Mouse (Mus musculus) layer of hippocampus, postnatal 14 days (tissue): Measurements from ENCODE around the gene N4bp2l2. TPM values are rescaled to one million over a fixed set of nuclear protein-coding genes. Genes with fewer than 3 reads are reported as not detected.
"Not testable (repeated sequence)": the region's sequence is repeated elsewhere in the genome, so short reads cannot be mapped to it uniquely, and the experiment has no call there.

ENCODE experiments used
- DNase-seq, 2 experiments: peaks; one replicate each; pipeline ENCODE4 v3.0.0; 2021 to 2022; ENCODE audit warnings: low spot score in 2 of 2, mixed read lengths in 1 of 2
- long read RNA-seq, 2 experiments: library from polyadenylated mRNA; stranded (forward); transcript quantifications; one replicate each; pipeline ENCODE4 v2.0.0; 2021
- total RNA-seq, 2 experiments: library from RNA; stranded (reverse); gene quantifications; 2 replicates each; pipeline ENCODE4 v1.2.3; 2021

N4bp2l2 gene
- total RNA-seq = 10 to 100 TPM; 70.1 to 75.4 TPM
- long read RNA-seq, experiment 1, full-length matches to known transcripts = 3 of 9 reads
- long read RNA-seq, experiment 1, partial matches to known transcripts = 0 of 9 reads
- long read RNA-seq, experiment 1, other reads (novel, unspliced or antisense) = 6 of 9 reads
- long read RNA-seq, experiment 2, full-length matches to known transcripts = 6 of 11 reads
- long read RNA-seq, experiment 2, partial matches to known transcripts = 1 of 11 reads
- long read RNA-seq, experiment 2, other reads (novel, unspliced or antisense) = 4 of 11 reads

DNA sequence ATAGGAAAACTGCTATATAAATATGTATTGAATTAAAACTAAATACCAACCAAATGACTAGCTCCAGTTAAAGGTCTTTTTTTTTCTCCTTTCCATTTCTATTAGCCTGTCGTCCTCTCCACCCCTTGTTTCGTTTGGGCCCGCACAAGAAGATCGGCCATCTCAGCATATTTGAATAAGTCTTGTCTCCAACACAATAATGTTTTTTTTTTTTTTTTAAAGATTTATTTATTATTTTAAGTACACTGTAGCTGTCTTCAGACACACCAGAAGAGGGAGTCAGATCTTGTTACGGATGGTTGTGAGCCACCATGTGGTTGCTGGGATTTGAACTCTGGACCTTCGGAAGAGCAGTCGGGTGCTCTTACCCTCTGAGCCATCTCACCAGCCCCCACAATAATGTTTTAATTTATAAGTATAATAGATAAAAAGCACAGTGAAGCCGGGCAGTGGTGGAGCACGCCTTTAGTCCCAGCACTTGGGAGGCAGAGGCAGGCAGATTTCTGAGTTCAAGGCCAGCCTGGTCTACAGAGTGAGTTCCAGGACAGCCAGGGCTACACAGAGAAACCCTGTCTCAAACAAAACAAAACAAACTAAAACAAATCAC is at the start of gene N4bp2l2:
TSS of gene N4bp2l2 (minus strand) at position 51 of the 607 bp plus-strand sequence.
- not testable (repeated sequence) for DNase-seq

DNA sequence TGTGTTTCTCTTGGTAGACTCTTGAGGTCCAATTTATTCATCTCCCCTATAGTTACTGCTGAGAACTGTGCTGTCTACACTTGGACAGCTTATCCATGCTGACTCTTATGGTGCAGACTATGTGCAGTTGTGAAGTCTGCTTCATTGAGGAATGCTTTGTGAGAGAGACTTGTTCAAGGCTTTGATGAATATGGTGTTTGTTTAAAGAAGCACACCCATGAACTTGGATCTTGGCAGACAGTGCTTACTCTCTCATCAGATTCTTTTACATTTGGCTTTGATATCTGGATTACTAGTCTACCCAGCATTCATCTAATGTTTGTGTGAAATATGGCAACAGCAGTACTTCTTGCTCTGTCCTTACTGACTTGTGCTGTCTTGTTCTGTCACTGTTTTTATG is 47.4 kb upstream of the N4bp2l2 start:
- no peak for DNase-seq

DNA sequence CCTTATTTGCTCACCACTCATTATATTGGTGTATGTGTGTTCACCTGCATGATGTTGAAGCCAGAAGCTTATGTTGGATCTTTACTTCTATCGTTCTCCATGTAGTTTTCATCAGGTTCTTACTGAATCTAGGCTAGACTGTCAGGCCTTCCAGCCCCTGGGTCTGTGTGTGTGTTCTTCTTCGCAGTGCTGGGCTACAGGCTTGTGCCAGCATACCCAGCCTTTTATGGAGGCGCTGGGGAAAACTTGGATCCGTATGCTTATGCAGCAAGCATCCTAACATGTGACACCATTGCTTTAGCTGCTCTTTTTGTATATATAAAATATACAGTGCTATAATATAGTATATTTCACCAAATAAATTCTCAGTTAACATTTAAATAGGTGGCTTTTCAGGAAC is 45.5 kb upstream of the N4bp2l2 start:
- no peak for DNase-seq

DNA sequence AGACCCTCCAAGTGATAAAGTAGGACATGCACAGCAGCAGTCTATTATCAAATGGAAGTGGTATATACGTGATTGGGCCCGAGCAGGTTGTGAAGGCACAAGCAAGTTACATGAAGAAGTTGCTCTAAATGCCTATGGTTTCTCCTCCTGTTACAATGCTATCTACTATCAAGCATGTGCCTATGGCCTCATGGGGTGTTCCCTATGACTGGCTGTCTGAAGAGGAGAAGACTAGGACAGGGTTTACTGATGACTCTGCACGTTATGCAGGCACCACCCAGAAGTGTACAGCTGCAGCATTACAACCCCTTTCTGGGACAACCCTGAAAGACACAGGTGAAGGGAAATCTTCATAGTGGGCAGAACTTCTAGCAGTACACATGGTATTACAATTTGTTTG is 41.2 kb upstream of the N4bp2l2 start:
- not testable (repeated sequence) for DNase-seq

DNA sequence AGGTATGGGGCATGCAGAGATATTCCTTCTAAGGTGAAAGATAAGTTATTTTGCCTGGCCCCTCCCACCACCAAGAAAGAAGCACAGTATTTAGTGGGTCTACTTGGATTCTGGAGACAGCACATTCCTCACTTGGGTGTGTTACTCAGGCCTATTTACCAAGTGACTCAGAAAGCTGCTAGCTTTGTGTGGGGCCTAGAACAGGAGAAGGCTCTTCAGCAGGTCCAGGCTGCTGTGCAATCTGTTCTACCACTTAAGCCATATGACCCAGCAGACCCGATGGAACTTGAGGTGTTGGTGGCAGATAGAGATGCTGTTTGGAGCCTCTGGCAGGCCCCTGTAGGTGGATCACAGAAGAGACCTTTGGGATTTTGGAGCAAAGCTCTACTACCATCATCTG is 40.7 kb upstream of the N4bp2l2 start:
- DNase-seq = not testable (repeated sequence)

DNA sequence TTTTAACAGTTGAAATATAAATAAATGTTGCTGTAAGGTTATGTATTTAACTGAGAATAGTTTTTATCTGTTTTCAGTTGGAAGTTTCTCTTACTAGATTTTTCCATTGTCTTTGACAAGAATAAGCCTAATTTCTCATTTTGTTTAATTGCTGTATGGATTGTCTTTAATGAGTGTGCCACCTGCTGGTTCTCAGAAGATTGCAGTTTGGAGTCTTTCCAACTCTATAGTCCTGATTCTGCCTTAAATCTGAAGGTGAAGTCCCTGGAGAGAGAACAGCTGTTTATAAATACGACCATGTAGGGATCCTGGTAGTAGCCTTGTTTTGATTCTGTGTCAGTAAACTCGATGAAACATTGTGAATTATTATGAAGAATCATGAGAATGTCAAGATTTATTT is 36.7 kb upstream of the N4bp2l2 start:
- peak; percentile 20 to 60 for DNase-seq

DNA sequence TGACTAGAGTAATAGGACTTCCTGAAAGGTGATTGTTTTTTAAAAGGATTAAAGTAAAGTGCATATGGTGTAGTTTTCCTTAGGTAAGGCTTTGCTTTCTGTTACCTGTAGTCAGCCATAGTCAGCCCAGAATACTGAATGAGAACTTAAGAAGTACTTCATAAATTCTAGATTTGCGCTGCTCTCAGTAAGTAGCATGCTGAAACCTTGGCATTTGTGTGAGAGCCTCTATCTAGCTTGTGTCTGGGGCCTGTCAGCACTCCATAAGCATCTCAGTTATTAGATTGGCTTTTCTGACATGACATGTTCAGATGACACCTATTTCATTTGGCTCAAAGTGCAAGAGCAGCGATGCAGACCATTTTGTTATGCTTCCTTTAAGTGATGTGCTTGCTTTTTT is 27.3 kb upstream of the N4bp2l2 start:
- DNase-seq = no peak

DNA sequence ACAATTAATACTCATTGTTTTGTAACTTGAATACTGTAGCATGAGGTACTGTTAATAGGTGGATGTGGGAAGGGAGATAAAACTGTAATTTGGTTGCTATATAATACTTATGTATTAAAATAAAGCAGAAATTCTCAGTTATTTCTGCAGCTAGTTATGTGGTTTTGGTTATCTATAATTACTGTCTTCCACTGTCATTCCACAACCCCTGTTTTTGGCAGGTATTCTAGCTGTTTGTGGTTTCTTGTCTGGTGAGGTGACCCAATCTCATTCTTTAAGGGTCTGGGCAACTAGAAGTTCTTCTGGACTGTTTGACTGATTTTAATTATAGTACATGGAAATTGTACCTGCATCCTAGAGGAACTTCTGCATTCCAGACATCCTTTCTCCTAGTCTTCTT is 24.7 kb upstream of the N4bp2l2 start:
- no peak for DNase-seq

DNA sequence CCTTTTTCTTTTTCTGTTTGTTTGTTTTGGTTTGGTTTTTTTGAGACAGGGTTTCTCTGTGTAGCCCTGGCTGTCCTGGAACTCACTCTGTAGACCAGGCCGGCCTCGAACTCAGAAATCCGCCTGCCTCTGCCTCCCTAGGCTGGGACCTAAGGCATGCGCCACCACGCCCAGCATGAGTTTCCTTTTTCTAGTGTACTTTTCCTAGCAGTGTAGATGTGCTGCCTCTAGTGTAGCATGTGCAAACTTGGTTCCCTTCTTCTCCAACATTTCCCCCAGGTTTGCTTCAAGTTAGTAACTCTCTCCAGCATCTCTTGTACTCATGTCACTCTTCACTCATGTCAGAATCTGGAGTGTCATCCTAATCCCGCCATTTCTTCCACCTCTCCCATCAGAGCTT is 16.9 kb upstream of the N4bp2l2 start:
- not testable (repeated sequence) for DNase-seq

DNA sequence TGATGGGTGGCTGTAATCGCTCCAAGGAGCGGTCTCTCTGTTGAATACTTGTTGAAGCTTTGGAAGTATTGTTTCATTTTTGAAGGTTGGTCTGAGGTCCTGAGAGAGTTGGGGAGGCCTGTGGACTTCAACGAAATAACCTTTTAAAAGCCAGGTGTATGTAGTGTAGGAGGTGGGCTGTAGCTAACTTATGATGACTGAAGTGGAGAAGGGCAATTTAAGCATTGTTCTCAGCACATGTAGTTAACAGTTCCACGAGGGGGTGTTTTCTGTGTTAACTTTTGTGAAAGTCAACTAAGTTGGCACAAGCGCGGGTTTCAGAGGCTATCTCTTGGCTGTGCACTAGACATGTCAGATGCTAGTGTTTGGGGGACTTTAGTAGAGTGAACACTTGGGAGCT is 8.9 kb upstream of the N4bp2l2 start:
- DNase-seq = no peak

DNA sequence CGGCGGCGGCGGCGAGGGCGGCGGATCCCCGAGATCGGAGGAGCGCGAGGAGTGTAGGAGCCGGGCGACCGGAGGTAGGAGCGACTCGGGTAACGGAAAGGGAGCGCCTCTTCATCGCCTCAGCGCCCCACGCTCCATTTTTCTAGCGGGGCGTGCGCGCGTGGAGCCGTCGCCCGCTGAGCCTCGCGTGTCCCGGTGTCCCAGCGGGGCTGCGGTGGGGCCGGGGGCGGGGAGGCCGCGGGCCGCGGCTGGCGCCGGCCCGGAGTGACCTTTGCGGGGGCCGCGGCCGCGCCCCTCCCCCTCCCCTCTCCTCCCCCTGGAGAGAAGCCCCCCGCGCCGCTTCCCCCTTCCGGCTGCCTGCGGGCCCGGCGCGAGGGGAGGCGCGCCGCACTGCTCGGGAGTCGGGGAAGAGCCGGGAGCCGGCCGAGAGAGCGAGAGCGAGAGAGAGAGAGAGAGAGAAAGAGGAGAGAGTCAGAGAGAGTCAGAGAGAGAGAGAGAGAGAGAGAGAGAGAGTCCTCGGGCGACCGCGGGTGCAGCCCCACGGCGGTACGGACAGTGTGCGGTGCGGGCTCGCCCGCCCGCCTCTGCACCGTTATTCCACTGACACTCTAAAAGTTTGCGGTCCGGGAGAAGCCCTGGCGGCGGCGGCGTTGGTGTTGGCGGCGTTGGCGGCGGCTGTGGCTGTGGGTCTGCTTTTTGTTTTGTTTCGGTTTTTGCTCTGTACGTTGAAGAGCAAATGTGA is 8.1 kb upstream of the N4bp2l2 start:
- DNase-seq = no peak

DNA sequence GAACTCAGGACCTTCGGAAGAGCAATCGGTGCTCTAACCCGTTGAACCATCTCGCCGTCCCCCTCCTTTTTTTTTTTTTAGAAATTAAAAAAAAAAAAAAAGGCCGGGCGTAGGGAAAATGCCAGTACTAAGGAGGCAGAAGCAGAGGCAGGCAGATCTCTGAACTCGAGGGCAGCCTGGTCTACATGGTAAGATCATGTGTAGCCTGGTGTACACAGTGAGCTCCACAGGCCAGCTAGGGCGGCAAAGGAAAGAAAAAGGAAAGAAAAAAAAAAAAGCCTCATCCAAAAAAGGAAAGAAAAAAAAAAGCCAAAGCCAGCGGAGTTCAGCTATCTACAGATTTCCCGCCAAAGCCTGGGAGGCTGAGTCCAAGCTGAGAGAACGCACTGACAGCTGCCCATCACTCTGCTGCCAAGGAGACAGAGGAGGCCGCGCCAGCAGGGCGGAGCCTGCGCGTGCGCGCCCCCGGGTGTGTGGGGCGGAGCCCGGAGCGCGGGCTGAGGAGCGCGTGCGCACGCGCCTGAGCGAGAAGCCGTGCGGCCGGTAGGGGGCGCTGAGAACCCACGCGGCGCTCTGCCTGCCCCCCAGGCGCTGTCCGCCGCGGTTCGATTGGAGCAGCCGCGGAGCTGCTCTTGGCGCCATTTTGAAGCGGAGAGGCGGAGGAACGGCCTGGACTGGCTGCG is 7.3 kb upstream of the N4bp2l2 start, which contains the start of gene Pds5b:
TSS of gene Pds5b (plus strand) at position 587 of the 683 bp plus-strand sequence.
- DNase-seq = peak; percentile 93 to 96

DNA sequence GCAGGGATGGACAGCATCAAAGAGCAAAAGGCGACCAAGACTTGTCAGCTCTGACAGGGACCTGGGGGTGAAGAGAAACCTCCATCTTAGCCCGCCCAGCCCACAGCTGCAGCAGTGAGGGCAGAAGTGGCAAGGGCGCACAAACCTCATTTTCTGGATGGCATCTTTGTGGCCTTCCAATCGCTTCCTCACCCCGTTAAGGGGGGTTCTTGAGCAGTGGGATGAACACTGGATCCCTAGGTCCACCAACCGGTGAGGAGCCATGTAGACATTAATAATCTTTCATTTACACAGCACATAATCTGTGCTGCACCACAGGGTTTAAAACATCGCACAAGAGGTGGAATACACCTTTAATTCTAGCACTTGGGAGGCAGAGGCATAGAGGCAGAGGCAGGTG is 6.4 kb upstream of the N4bp2l2 start:
- no peak for DNase-seq

DNA sequence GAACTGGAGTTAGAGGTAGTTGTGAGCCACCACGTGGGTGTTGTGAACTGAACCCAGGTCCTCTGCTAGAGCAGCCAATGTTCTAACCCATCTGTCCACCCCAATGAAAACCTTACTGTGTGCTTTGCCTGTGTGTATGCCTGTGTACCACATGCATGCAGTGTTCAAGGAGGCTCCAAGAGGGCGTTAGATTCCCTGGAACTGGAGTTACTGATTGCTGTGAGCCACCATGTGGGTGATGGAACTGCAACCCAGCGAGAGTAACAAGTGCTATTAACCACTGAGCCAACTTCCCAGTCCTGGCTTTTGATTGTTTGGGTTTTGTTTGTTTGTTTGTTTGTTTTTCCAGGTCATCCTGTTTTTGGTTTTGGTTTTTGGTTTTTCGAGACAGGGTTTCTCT is 2.7 kb upstream of the N4bp2l2 start:
- DNase-seq = no peak

DNA sequence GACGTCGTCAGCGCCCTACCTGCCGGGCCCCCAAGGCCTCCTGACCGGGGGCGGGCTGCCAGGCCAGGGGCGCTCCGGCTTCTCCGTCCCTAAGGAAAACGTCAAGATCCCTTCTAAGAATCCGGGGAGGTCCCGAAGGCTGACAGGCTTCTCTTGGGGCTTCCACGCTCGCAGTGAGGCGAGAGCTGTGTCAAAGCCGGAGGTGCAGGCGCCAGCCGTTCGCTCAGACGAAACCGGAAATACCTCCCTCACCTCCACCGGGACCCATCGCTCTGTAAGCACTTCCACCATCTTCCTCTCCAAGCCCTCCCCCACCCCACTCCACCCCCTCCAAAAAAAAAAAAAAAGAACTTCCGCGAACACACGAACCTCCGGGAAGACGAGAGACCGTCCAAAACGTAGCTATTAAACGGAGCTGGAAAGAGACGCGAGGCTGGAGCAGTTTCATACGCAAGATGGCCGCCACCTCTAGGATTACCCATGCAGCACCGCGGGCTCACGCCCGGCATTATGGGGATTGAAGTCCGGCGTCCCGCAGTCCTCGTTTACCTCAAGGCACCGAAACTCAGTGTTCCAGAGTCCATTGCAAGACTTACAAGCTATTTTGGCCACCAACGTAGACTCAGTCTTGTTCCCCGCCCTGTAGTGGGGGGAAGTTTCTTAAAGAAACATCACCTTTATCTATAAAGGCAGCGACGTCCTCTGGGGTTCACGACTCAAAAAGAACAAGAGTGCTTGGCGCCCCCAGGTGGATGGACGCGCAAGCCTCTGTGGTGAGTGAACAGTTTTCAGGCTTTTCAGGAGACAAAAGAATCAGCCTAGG is 640 bp downstream of the N4bp2l2 start:
- DNase-seq = peak; percentile 90 to 98

DNA sequence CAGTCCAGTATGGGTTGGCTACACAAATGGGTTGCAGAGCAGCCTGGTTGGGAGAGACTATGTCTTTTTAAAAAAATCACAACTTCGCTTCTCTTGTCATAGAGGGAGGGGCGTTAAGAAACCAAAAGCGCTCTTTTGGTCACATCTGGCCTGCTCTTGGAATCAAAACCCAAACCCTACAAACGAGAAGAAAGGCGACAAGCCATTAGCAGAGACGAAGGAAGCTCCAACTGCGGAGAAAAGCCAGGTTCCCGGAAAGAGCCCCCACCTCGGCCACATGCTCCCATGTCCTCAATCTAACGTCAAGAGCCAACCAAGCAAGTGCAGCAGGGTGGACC is 1.2 kb downstream of the N4bp2l2 start:
- peak in 1 of 2 experiments; percentile 43 for DNase-seq

DNA sequence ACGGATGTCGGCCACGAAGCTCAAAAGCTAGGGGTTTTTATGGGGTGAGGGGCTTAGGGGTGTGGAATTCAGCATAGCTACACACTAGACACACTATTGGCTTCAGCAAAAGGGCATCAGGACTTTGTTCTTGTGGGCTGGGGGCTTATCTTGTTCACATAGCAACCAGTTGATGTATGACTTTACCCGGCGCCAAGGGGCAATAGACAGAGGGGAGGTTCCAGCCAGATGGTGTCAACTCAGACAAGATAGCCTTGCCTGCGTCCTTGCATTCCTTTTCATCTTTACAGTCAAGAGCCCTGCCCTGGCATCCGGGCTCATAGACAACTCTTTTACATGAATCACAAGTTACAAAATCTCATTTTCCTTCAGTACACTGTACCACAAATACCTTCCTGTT is 2.1 kb downstream of the N4bp2l2 start:
- DNase-seq = not testable (repeated sequence)

DNA sequence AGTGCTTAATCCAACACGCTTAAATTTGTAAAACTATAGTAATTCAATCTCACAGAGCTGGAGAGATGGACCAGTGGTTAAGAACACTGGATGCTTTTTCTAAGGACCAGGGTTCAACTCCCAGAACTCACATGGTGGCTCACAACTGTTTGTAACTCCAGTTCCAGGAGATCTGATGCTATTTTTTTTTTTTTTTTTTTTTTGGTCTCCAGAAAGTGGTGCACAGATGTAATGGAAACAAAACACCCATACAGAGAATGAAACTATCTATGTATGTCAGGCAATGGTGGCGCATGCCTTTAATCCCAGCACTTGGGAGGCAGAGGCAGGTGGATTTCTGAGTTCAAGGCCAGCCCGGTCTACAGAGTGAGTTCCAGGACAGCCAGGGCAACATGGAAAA is 5.7 kb downstream of the N4bp2l2 start:
- not testable (repeated sequence) for DNase-seq

DNA sequence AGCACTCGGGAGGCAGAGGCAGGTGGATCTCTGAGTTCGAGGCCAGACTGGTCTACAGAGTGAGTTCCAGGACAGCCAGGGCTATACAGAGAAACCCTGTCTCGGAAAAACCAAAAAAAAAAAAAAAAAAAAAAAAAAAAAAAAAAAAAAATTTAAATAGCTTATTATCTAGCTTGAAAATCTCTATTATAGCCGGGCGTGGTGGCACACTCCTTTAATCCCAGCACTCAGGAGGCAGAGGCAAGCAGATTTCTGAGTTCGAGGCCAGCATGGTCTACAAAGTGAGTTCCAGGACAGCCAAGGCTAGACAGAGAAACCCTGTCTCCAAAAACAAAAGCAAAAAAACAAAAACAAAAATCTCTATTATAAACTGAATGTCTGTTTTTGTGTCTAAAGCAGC is 6.6 kb downstream of the N4bp2l2 start:
- not testable (repeated sequence) for DNase-seq

DNA sequence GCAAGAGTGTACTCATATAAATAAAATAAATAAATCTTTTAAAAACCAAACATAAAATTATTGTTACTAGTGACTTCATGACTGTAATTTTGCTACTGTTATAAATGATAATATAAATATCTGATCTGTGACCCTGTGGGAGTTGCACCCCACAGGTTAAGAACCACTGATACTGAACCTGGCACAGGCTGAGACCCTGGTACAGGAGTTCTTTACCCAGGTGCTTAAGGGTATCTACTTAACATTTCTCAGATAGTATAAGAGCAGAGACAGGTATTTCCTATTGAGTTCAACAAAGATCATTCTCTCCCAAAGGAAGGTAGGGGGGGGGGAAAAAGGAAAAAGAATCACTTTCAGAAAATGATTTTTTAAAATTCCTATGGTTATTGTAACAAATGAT is 11.4 kb downstream of the N4bp2l2 start:
- DNase-seq = no peak

DNA sequence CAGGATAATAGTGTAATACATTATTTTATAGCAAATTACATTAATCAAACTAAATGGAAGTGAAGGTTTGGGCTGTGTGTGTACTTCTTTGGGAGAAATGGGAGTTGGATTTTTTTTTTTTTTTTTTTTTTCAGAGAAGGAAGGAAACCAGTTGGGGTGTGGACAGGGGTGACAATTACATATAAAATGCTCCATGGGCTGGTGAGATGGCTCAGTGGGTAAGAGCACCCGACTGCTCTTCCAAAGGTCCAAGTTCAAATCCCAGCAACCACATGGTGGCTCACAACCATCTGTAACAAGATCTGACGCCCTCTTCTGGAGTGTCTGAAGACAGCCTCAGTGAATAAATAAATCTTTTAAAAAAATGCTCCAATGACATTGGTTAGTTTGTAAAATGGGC is 13.4 kb downstream of the N4bp2l2 start:
- no peak for DNase-seq
